Mouse (Mus musculus) heart, postnatal 0 days (tissue): Measurements from ENCODE around the gene Gltp.

ENCODE experiments used
- CTCF ChIP-seq: IDR thresholded peaks from 2 replicates; pipeline ENCODE4 v1.5.1; 2016; ENCODE audit warnings: antibody characterized with exemption, control low read depth, low read depth
- EP300 ChIP-seq: IDR thresholded peaks from 2 replicates; pipeline ENCODE4 v1.6.1; 2016; ENCODE audit warnings: antibody characterized with exemption, low read depth

DNA sequence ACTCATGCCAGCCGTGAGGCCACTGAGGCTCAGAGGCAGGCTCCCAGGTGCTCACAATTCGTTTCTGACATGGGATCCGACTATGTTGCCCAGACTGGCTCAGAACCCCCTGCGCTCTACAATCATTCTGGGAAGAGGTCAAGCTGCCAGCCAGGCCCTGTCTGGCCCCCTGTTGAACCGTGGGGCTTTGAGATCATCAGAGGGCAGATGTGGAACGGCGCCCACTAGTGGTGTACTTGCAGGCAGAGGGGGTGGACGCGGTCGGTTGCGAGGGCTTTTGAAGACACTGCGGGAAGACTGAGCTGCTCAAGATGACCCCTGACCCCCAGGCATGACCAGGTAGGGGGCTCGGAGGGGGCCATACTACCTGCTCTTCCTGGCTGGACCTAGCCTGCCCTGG lies 17.7 kb downstream of the Gltp start:
- TF ChIP-seq CTCF: no peak
- no peak for TF ChIP-seq EP300
